Comparison of ENCODE assay signal across 9 mouse cellular contexts in the genomic region with DNA sequence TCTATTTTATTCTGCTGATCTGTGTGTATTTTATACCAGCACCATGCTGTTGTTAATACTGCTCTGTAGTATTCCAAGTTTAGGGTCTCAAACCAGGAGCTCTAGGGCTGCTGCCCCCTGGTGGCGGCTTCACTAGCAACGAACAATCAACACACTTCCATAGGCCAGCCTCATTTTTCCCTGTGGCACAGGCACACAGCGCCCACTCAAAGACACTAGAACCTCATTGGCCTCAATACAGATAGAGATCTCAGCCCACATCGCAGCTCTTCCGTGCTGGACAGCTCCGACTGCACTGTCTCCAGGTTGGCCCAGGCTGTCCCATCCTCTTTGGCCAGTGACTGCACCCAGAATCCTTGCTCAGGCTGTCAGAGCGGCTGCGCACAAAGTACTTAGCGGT. TPM values are rescaled to one million over a fixed set of nuclear protein-coding genes. Genes with fewer than 3 reads are reported as not detected.
DNase-seq lines count a peak whose midpoint lies in the region; ATAC-seq and TF ChIP-seq lines count a peak whose summit lies in the region.
"Had no signal": no experiment of that assay in that cellular context is flagged by ENCODE, and none has a peak within 500 bp of the region (broad histone marks: within the 10 kb centered on the region; RNA-seq: fewer than 3 reads in every experiment).

No protein-coding gene starts in this region.

- no peak overlapping the region for H3K27ac ChIP-seq in thymus, adult 2 months (ENCODE audit: control insufficient read depth, insufficient read depth, low read length)
- H3K27ac ChIP-seq: heart, embryonic 13.5 days had no signal

- TF ChIP-seq POLR2A in thymus, adult 2 months (IDR thresholded peaks at IDR 0.05; ENCODE audit: control insufficient read depth, extremely low read depth, insufficient read depth, low read length, poor library complexity), result no peak

- DNase-seq in left cerebral cortex, postnatal 4 days, result peak; percentile 60
- DNase-seq in left cerebral cortex, adult 11 months (ENCODE audit: low spot score), result no peak
- DNase-seq in Muller cell, postnatal 12 days (ENCODE audit: inconsistent ontology term), result peak; percentile 14
- DNase-seq in c-Kit-positive CD71-positive TER-119-negative erythroid progenitor cells, embryonic 14.5 days (ENCODE audit: low read depth), result peak; percentile 40
- peak; percentile 48 for DNase-seq in thymus, adult 2 months
- no peak for DNase-seq in right cerebral cortex, postnatal 36 days (ENCODE audit: low spot score in 2 of 2)

- no peak overlapping the region for H3K4me3 ChIP-seq in thymus, adult 2 months (ENCODE audit: control insufficient read depth, insufficient read depth, low read length)
- H3K4me3 ChIP-seq: heart, embryonic 13.5 days had no signal

- peak; percentile 66; the same call in 1 of the 2 replicates for TF ChIP-seq CTCF in thymus, adult 2 months (IDR thresholded peaks at IDR 0.05; ENCODE audit: borderline replicate concordance, control insufficient read depth, extremely low read depth, insufficient read depth, low read length, poor library complexity)

- intact Hi-C loops in left cerebral cortex, postnatal 4 days (cut with DNase I), result no loop called here

- no peaks in the 10 kb centered on the region for H3K4me1 ChIP-seq in thymus, adult 2 months (replicated peaks; ENCODE audit: control insufficient read depth, insufficient read depth, low read length)
- H3K4me1 ChIP-seq: heart, embryonic 13.5 days had no signal

- no peaks in the 10 kb centered on the region for H3K27me3 ChIP-seq in thymus, adult 2 months (ENCODE audit: control insufficient read depth, insufficient read depth, low read length)

- WGBS in thymus, adult 2 months, result 47% methylated on average over 9 of the region's 9 CpGs

- ATAC-seq in inflammation-experienced regulatory T-cells, adult 6 months, result peak; percentile 58
- ATAC-seq in megakaryocyte, adult 5-6 weeks (ENCODE audit: poor library complexity, severe bottlenecking), result peak; percentile 54

- H3K36me3 ChIP-seq in thymus, adult 2 months (ENCODE audit: control insufficient read depth, insufficient read depth, low read length), result no peaks in the 10 kb centered on the region
- H3K36me3 ChIP-seq: heart, embryonic 13.5 days had no signal

RNA-seq across cellular contexts. Expression of gene Thpo, which starts 30.9 kb away (rescaled TPM):
- 1 to 10 TPM; 1.2 to 2.3 TPM for total RNA-seq in left cerebral cortex, postnatal 4 days (2021)
- not detected for polyA plus RNA-seq in inflammation-experienced regulatory T-cells, adult 6 months (2017; shearing (Covaris generic))
- total RNA-seq in megakaryocyte, adult 5-6 weeks (2015), result not detected in 2 replicates
- not detected in 2 replicates for total RNA-seq in megakaryocyte, adult 5-6 weeks (2017)
- 0.69 and 1.0 TPM in 2 replicates for polyA plus RNA-seq in thymus, adult 2 months (2012; rRNA removed)

RNA-seq across cellular contexts. Expression of gene Chrd, which starts 32.3 kb away (rescaled TPM):
- 10 to 100 TPM; 15.4 to 18.6 TPM for total RNA-seq in left cerebral cortex, postnatal 4 days (2021)
- not detected for polyA plus RNA-seq in inflammation-experienced regulatory T-cells, adult 6 months (2017; shearing (Covaris generic))
- not detected in 2 replicates for total RNA-seq in megakaryocyte, adult 5-6 weeks (2015)
- total RNA-seq in megakaryocyte, adult 5-6 weeks (2017), result not detected in 2 replicates
- 3.6 and 3.7 TPM in 2 replicates for polyA plus RNA-seq in thymus, adult 2 months (2012; rRNA removed)

RNA-seq across cellular contexts. Expression of gene Clcn2, which starts 47.7 kb away (rescaled TPM):
- total RNA-seq in left cerebral cortex, postnatal 4 days (2021), result 10 to 100 TPM; 38.8 to 40.3 TPM
- polyA plus RNA-seq in inflammation-experienced regulatory T-cells, adult 6 months (2017; shearing (Covaris generic)), result 1 to 10 TPM in 1 of 3 experiments, under 1 TPM in 2; 0.48 to 1.2 (median 0.79) TPM
- 0.49 and 0.84 TPM in 2 replicates for total RNA-seq in megakaryocyte, adult 5-6 weeks (2015)
- total RNA-seq in megakaryocyte, adult 5-6 weeks (2017), result 1.3 and 1.4 TPM in 2 replicates
- 40.5 and 42.1 TPM in 2 replicates for polyA plus RNA-seq in thymus, adult 2 months (2012; rRNA removed)

RNA-seq across cellular contexts. Expression of gene Polr2h, which starts 47.8 kb away (rescaled TPM):
- total RNA-seq in left cerebral cortex, postnatal 4 days (2021), result 10 to 100 TPM; 30.5 to 32.0 TPM
- 10 to 100 TPM; 63.1 to 71.1 (median 64.1) TPM for polyA plus RNA-seq in inflammation-experienced regulatory T-cells, adult 6 months (2017; shearing (Covaris generic))
- total RNA-seq in megakaryocyte, adult 5-6 weeks (2015), result 34.7 and 36.7 TPM in 2 replicates
- total RNA-seq in megakaryocyte, adult 5-6 weeks (2017), result 27.8 and 29.2 TPM in 2 replicates
- 24.7 and 32.9 TPM in 2 replicates for polyA plus RNA-seq in thymus, adult 2 months (2012; rRNA removed)

Comparison
In these comparisons a context has a peak if more than half of its experiments do, and no peak if none do; other contexts are left out.
1. DNase-seq: peak in left cerebral cortex, postnatal 4 days (single experiment), Muller cell, postnatal 12 days (single experiment), c-Kit-positive CD71-positive TER-119-negative erythroid progenitor cells, embryonic 14.5 days (single experiment) and thymus, adult 2 months (single experiment); none in left cerebral cortex, adult 11 months (single experiment) and right cerebral cortex, postnatal 36 days (0 of 2).
2. RNA of gene Chrd, which starts 32.3 kb away (total RNA-seq): 15.4 to 18.6 TPM in left cerebral cortex, postnatal 4 days; not detected in megakaryocyte, adult 5-6 weeks; every median in the first group is over 10 times any median in the second.
3. RNA of gene Clcn2, which starts 47.7 kb away (total RNA-seq): 38.8 to 40.3 TPM in left cerebral cortex, postnatal 4 days; 0.49 to 1.4 TPM in megakaryocyte, adult 5-6 weeks; every median in the first group is over 10 times any median in the second.